Mouse (Mus musculus) liver, postnatal 0 days (tissue): ENCODE results near the gene Vmp1.

Experiments used
- CTCF ChIP-seq: sonication (generic); IDR thresholded peaks from 2 replicates; pipeline ENCODE4 v1.5.1; 2016; ENCODE audit warnings: antibody characterized with exemption, low read depth
- EP300 ChIP-seq: IDR thresholded peaks from 2 replicates; pipeline ENCODE4 v1.6.1; 2016; ENCODE audit warnings: antibody characterized with exemption, low read depth, mild to moderate bottlenecking

DNA sequence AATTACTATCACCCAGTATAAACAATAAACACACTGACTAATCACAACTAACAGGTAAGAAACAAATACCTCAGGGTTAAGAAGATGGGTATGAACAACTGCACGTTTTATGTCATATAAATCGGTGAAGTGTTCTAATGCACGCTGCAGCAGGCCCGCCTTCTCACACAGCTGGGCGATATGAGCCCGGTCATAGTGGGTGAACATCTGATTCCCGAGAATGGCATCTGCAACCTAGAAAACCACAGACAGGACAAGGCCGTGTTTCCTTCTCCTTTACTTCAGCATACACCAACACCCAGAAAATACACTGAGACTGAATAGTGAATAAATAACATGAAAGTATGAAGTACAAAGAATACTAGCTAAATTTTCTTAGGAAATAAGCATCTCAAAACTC lies 35.8 kb upstream of the Vmp1 start:
- TF ChIP-seq CTCF: no peak
- TF ChIP-seq EP300: no peak
